Mouse (Mus musculus) thymus, adult 2 months (tissue): ENCODE measurements at regions not wholly inside any gene's neighbourhood (a gene's known extent, or its start where the extent isn't known, plus 50 kb on each side); places are given as distances from the start of the nearest gene placed in this dataset.

Source experiments
- DNase-seq: peaks from one replicate; pipeline ENCODE4 v3.0.0; 2021
- H3K27ac ChIP-seq: fragments of 200-500 bp; 2 replicates; pipeline ENCODE4 v1.5.1; 2012; ENCODE audit warnings: low read length, control low read depth; ENCODE audit not compliant: control insufficient read depth, insufficient read depth
- H3K27me3 ChIP-seq: fragments of 200-500 bp; 2 replicates; pipeline ENCODE4 v1.6.1; 2012; ENCODE audit warnings: mild to moderate bottlenecking, low read length, moderate library complexity, mixed read lengths; ENCODE audit not compliant: control insufficient read depth, insufficient read depth
- H3K36me3 ChIP-seq: fragments of 200-500 bp; 2 replicates; pipeline ENCODE4 v1.6.1; 2012; ENCODE audit warnings: mild to moderate bottlenecking, low read length, moderate library complexity; ENCODE audit not compliant: control insufficient read depth, insufficient read depth
- H3K4me1 ChIP-seq: fragments of 200-500 bp; replicated peaks from 2 replicates; pipeline ENCODE4 v1.6.1; 2012; ENCODE audit warnings: low read length; ENCODE audit not compliant: control insufficient read depth, insufficient read depth
- H3K4me3 ChIP-seq: fragments of 200-500 bp; 2 replicates; pipeline ENCODE4 v1.5.1; 2012; ENCODE audit warnings: mild to moderate bottlenecking, low read length, control low read depth, moderate library complexity; ENCODE audit not compliant: control insufficient read depth, insufficient read depth
- CTCF ChIP-seq: fragments of 200-500 bp; IDR thresholded peaks from 2 replicates; pipeline ENCODE4 v1.5.1; 2012; ENCODE audit warnings: mild to moderate bottlenecking, control low read depth, low read length, moderate library complexity, borderline replicate concordance; ENCODE audit not compliant: control insufficient read depth, poor library complexity, insufficient read depth; ENCODE audit errors: extremely low read depth
- POLR2A ChIP-seq: fragments of 200-500 bp; IDR thresholded peaks from 2 replicates; pipeline ENCODE4 v1.6.1; 2012; ENCODE audit warnings: mild to moderate bottlenecking, low read length, control low read depth, moderate library complexity; ENCODE audit not compliant: control insufficient read depth, poor library complexity, insufficient read depth; ENCODE audit errors: extremely low read depth
- WGBS: fragments of 180-500 bp; shearing (Covaris S2); methylation state at CpG from one replicate; pipeline ENCODE4 v1.1.7; 2018; 5-methylcytosine and 5-hydroxymethylcytosine counted together

DNA sequence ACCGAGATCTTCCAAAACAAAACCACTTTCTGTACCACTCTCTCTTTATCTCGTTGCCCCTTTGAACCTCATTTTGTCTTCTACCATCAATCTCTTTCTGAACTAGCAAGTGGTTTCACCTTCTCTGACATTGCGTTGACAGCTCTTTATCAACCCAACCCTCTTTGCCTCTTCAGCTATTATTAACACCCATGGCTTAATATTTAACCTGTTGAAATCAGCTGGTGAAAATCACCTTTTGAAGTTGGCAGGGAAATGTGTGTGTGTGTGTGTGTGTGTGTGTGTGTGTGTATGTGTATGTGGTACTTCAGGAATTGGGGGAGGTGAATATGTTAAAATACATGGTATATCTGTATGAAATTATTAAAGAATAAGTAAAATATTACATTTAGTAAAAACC is 70.1 kb upstream of the Zfp366 start:
- Histone ChIP-seq H3K27ac (no peak overlapping the region), H3K27me3 (no peaks in the 10 kb centered on the region), H3K4me1 (no peaks in the 10 kb centered on the region), H3K4me3 (no peak overlapping the region), H3K36me3 (no peaks in the 10 kb centered on the region)
- TF ChIP-seq CTCF: no peak
- no peak for TF ChIP-seq POLR2A
- WGBS: 84% methylated on average over 3 of the region's 3 CpGs
- no peak for DNase-seq

DNA sequence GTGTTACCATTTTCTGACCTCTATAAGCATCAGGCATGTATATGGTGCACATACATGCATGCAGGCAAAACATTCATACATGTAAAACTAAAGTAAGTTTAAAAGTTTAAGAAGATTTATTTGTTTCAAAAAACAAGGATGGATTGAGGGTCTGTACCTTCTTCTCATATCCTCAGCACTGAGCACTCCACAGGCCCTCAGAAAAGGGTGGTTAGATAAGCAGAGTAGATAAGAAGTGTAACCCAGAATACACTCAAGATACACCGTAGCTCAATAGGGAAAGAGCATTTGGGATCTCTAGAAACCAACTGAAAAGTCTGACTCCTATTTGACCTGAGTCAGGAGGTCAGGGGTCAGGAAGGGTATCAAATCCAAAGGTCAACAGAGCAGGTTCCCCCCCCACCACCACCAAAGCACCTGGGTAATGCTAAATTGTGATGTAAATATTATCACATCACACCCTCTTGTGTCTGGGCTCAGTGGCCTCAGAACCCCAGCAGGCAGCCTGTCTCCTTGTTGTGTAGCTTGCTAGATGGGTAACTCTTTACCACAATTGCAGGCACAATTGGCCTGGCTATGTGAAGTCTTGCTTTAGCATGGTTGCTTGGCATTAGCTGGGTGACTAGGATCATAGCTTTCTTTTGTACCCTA is 72.8 kb upstream of the Zfp366 start:
- H3K4me1 ChIP-seq: no peaks in the 10 kb centered on the region
- 27% methylated on average over 1 of the region's 1 CpGs for WGBS
- H3K4me3 ChIP-seq: no peak overlapping the region
- no peaks in the 10 kb centered on the region for H3K36me3 ChIP-seq
- TF ChIP-seq CTCF (no peak), POLR2A (no peak)
- no peak overlapping the region for H3K27ac ChIP-seq
- no peaks in the 10 kb centered on the region for H3K27me3 ChIP-seq
- no peak for DNase-seq

DNA sequence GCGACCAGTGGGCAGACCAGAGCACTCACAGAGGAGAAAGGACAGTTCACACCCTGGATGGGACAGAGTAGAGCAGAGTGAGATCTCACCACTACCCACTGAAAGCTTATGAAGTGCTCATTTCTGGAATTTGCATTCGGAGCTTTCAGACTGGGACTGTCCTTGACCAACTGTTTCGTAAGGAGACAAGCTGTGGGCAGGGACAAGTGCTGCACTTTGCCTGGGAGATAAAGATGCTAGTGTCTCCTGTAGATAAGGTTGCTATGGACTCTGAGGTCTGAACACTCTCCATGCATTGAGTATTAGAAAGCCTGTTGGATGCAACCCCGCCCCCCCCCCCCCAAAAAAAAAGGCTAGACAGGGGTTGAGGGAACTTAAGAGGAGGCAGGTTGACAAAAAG is 76.6 kb upstream of the Zfp366 start:
- no peak for DNase-seq
- WGBS: 95% methylated on average over 4 of the region's 4 CpGs
- no peak overlapping the region for H3K27ac ChIP-seq
- H3K27me3 ChIP-seq: no peaks in the 10 kb centered on the region
- no peak overlapping the region for H3K4me3 ChIP-seq
- TF ChIP-seq CTCF: no peak
- no peak for TF ChIP-seq POLR2A
- H3K4me1 ChIP-seq: no peaks in the 10 kb centered on the region
- no peaks in the 10 kb centered on the region for H3K36me3 ChIP-seq

DNA sequence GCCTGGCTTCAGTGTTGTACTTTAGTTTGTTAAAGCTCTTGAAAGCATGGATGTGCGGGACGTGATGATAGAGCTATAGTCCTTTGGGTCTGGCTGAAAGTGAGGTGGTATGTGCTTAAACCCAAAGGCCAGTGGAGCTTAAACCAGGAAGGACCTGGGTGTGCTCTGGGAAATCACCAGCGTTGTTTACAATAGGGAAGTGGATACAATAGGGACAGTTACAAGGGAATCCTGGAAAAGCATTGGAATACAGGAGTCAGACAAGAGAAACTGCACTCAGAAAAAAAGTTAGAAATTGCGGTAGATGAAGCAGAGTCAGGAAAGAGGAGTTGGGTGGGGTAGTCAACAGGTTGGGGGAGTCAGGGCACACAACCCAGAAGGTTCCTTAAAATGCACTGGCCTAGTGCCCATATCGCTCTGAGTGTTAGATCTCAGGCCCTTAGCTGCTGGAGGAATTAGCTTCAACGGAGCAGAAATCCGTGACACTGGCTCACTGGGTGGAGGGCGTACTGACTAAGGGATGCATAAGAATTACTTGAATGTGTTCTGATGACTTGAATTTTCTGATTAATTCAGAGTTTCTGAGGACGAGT is 82.4 kb upstream of the Zfp366 start:
- no peak overlapping the region for H3K27ac ChIP-seq
- H3K27me3 ChIP-seq: no peaks in the 10 kb centered on the region
- TF ChIP-seq POLR2A: no peak
- no peak for TF ChIP-seq CTCF
- H3K4me3 ChIP-seq: no peak overlapping the region
- H3K36me3 ChIP-seq: no peaks in the 10 kb centered on the region
- 77% methylated on average over 9 of the region's 9 CpGs for WGBS
- no peak for DNase-seq
- H3K4me1 ChIP-seq: peaks cover 2% of the 10 kb centered on the region; the same call in 1 of the 2 replicates

DNA sequence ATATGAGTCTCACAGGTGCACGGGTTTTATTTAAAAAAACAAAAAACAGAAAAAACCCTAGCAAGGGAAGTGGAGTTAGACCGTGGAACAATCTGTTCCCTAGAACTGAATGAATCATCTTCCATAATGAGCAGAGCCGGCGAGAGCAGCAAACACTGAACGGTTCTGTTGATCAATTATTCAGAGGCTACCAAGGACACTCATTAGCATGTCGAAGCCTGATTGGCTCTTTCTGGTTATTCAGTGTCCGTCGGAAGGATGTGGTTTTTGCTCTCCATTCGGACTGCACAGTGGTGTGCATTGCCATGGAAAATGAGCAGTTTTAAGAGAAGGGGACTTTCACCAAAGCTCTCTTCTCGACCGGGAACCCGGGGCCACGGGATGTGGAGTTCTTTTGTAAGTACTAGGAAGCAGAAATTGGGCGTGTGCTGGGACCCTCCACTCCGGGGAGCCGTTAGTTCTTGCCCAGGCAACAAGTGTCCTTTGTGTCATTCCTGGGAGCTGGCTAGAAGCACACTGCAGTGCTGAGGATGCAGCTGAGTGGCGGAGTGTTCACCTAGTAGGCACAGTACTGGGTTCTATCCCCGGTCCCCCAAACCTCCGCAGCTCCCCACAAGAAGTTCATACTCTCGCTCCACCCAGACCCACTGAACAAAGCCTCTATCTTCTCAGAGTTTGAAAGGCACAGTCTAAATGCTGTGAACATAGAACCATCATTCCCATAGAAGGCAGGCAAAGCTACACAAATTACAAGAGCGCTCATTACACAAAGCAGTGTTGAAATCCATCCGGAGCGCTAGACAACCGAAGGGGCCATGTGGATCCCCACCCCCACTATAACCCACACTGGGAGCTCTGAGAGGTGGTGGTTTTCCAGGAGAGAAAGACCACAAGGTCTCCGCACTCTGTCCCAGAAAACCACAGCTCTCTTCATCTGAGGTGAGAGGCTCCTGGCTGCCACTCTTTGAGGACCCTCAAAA is 83.9 kb upstream of the Zfp366 start:
- no peaks in the 10 kb centered on the region for H3K27me3 ChIP-seq
- TF ChIP-seq CTCF: no peak
- no peak for TF ChIP-seq POLR2A
- no peak overlapping the region for H3K27ac ChIP-seq
- 37% methylated on average over 25 of the region's 25 CpGs for WGBS
- H3K4me1 ChIP-seq: peaks cover 2% of the 10 kb centered on the region; the same call in 1 of the 2 replicates
- no peaks in the 10 kb centered on the region for H3K36me3 ChIP-seq
- H3K4me3 ChIP-seq: no peak overlapping the region
- DNase-seq: no peak

DNA sequence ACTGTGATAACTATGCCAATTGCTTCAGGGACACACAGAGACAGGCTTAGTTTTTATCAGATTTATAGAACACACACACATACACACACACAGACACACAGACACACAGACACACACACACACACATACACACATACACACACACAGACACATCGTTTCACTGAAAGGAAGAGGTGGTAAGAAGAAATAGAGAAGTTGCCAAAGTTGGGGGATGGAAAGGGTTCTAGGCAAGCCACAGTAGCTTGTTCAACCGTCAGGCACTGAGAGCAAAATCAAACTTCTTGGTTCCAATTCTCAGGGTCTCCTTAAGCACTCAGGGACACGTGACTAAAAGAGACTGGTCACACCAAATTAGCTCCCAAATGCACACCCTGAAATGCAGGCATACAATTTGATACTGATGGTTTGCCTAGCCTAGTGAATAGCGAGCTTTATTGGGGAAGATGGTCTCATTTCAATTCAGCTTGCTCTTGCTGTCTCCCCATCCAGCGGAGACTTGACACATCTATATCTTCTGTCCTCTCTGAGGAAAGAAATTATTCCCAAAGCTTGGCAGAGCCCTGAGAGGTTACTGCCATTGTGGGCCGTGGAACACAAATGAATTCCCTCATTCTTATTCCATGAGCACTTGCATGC is 84.7 kb upstream of the Zfp366 start:
- no peak for TF ChIP-seq POLR2A
- no peak for TF ChIP-seq CTCF
- H3K27me3 ChIP-seq: no peaks in the 10 kb centered on the region
- no peak for DNase-seq
- no peaks in the 10 kb centered on the region for H3K36me3 ChIP-seq
- H3K27ac ChIP-seq: no peak overlapping the region
- 32% methylated on average over 6 of the region's 6 CpGs for WGBS
- no peak overlapping the region for H3K4me3 ChIP-seq
- H3K4me1 ChIP-seq: peaks cover 2% of the 10 kb centered on the region; the same call in 1 of the 2 replicates
